Mouse (Mus musculus): Measurements from ENCODE around the gene Pnpla2. TPM values are rescaled to one million over a fixed set of nuclear protein-coding genes. Genes with fewer than 3 reads are reported as not detected.
"Not testable (repeated sequence)": the region's sequence is repeated elsewhere in the genome, so short reads cannot be mapped to it uniquely, and the experiment has no call there.

Gene Pnpla2
- polyA plus RNA-seq, 1 experiment from 2014 or later: 19.2 TPM

- peaks cover 42% of the 10 kb centered on the region for H3K4me1 ChIP-seq (replicated peaks)
- 95% methylated on average over 9 of the region's 9 CpGs for WGBS
- H3K4me3 ChIP-seq (replicated peaks): no peak overlapping the region
- ATAC-seq: no peak
- H3K4me2 ChIP-seq (replicated peaks): no peak overlapping the region
- no peak overlapping the region for H3K27ac ChIP-seq
- peaks cover 11% of the 10 kb centered on the region for H3K36me3 ChIP-seq
- no peaks in the 10 kb centered on the region for H3K27me3 ChIP-seq
- H3K9me3 ChIP-seq: no peaks in the 10 kb centered on the region
- H3K9ac ChIP-seq (replicated peaks): peak overlapping the region; percentile 32; the same call in 1 of the 2 replicates
These were observed 13.5 kb upstream of the Pnpla2 start for GRCm38 (mm10) chr7:141441460-141441859.

- Histone ChIP-seq H3K9ac (replicated peaks) (peak overlapping the region; percentile 57; the same call in 1 of the 2 replicates), H3K4me2 (replicated peaks) (peak overlapping the region; percentile 58), H3K36me3 (peaks cover 11% of the 10 kb centered on the region), H3K9me3 (no peaks in the 10 kb centered on the region), H3K27ac (no peak overlapping the region), H3K4me3 (replicated peaks) (peak overlapping the region; percentile 37; the same call in 1 of the 2 replicates), H3K4me1 (replicated peaks) (peaks cover 36% of the 10 kb centered on the region), H3K27me3 (no peaks in the 10 kb centered on the region)
- ATAC-seq: no peak
- 96% methylated on average over 13 of the region's 13 CpGs for WGBS
These were observed 12.8 kb upstream of the Pnpla2 start for GRCm38 (mm10) chr7:141442199-141442598.

- Histone ChIP-seq H3K27ac (no peak overlapping the region), H3K36me3 (peaks cover 10% of the 10 kb centered on the region), H3K27me3 (no peaks in the 10 kb centered on the region), H3K4me2 (replicated peaks) (peak overlapping the region; percentile 58), H3K4me1 (replicated peaks) (peaks cover 32% of the 10 kb centered on the region), H3K9me3 (no peaks in the 10 kb centered on the region), H3K4me3 (replicated peaks) (peak overlapping the region; percentile 37), H3K9ac (replicated peaks) (peak overlapping the region; percentile 57)
- WGBS: 30% methylated on average over 12 of the region's 12 CpGs
- ATAC-seq: no peak
These were observed 11.7 kb upstream of the Pnpla2 start for GRCm38 (mm10) chr7:141443081-141443821.

GRCm38 (mm10) chr7:141443828-141444237 lies 11.2 kb upstream of the Pnpla2 start, which contains the start of gene Pidd1:
TSS of gene Pidd1 (minus strand) at chr7:141444025.
- Histone ChIP-seq H3K4me3 (replicated peaks) (peak within 1 kb of the TSS; percentile 37), H3K4me1 (replicated peaks) (peaks cover 38% of the 10 kb centered on the region), H3K4me2 (replicated peaks) (peak within 1 kb of the TSS; percentile 58), H3K27ac (no peak within 1 kb of the TSS), H3K9ac (replicated peaks) (peak within 1 kb of the TSS; percentile 57), H3K36me3 (peaks cover 10% of the 10 kb centered on the region), H3K27me3 (no peaks in the 10 kb centered on the region), H3K9me3 (no peaks in the 10 kb centered on the region)
- ATAC-seq: no peak
- under 1% methylated on average over 25 of the region's 25 CpGs for WGBS

GRCm38 (mm10) chr7:141446374-141446773 lies 8.6 kb upstream of the Pnpla2 start:
- H3K4me3 ChIP-seq (replicated peaks); H3K27me3 ChIP-seq; H3K9ac ChIP-seq (replicated peaks); H3K27ac ChIP-seq; ATAC-seq; H3K4me2 ChIP-seq (replicated peaks); H3K9me3 ChIP-seq: not testable (repeated sequence)
- H3K4me1 ChIP-seq (replicated peaks): peaks cover 37% of the 10 kb centered on the region
- H3K36me3 ChIP-seq: peaks cover 30% of the 10 kb centered on the region
- 94% methylated on average over 3 of the region's 3 CpGs for WGBS

- Histone ChIP-seq H3K9me3 (no peaks in the 10 kb centered on the region), H3K27me3 (no peaks in the 10 kb centered on the region), H3K4me1 (replicated peaks) (peaks cover 31% of the 10 kb centered on the region), H3K4me2 (replicated peaks) (peak within 1 kb of the TSS; percentile 83), H3K9ac (replicated peaks) (peak within 1 kb of the TSS; percentile 91), H3K27ac (peak within 1 kb of the TSS; percentile 92), H3K36me3 (peaks cover 40% of the 10 kb centered on the region), H3K4me3 (replicated peaks) (peak within 1 kb of the TSS; percentile 89)
- ATAC-seq: peak; percentile 95
- WGBS: under 1% methylated on average over 63 of the region's 63 CpGs
These were observed 7.6 kb upstream of the Pnpla2 start, which contains the start of gene Rplp2 for GRCm38 (mm10) chr7:141447110-141447991. TSS of gene Rplp2 (plus strand) at chr7:141447370.

- Histone ChIP-seq H3K36me3 (peaks cover 40% of the 10 kb centered on the region), H3K27ac (no peak overlapping the region), H3K4me1 (replicated peaks) (peaks cover 31% of the 10 kb centered on the region), H3K4me2 (replicated peaks) (no peak overlapping the region), H3K9ac (replicated peaks) (no peak overlapping the region), H3K27me3 (no peaks in the 10 kb centered on the region), H3K9me3 (no peaks in the 10 kb centered on the region), H3K4me3 (replicated peaks) (no peak overlapping the region)
- no peak for ATAC-seq
These were observed 3.1 kb upstream of the Pnpla2 start for GRCm38 (mm10) chr7:141451928-141452327.

GRCm38 (mm10) chr7:141453636-141454035 lies 1.4 kb upstream of the Pnpla2 start:
- Histone ChIP-seq H3K9ac (replicated peaks) (no peak overlapping the region), H3K36me3 (peaks cover 38% of the 10 kb centered on the region), H3K27ac (no peak overlapping the region), H3K4me1 (replicated peaks) (peaks cover 24% of the 10 kb centered on the region), H3K4me3 (replicated peaks) (no peak overlapping the region), H3K27me3 (no peaks in the 10 kb centered on the region), H3K9me3 (no peaks in the 10 kb centered on the region), H3K4me2 (replicated peaks) (no peak overlapping the region)
- WGBS: 90% methylated on average over 2 of the region's 2 CpGs
- ATAC-seq: no peak

GRCm38 (mm10) chr7:141455610-141456314 lies 764 bp downstream of the Pnpla2 start:
- H3K27ac ChIP-seq: peak overlapping the region; percentile 68
- H3K4me1 ChIP-seq (replicated peaks): peaks cover 19% of the 10 kb centered on the region
- peak overlapping the region; percentile 89 for H3K4me2 ChIP-seq (replicated peaks)
- peak; percentile 40 for ATAC-seq
- peak overlapping the region; percentile 76 for H3K9ac ChIP-seq (replicated peaks)
- no peaks in the 10 kb centered on the region for H3K9me3 ChIP-seq
- peak overlapping the region; percentile 68 for H3K4me3 ChIP-seq (replicated peaks)
- H3K36me3 ChIP-seq: peaks cover 30% of the 10 kb centered on the region
- H3K27me3 ChIP-seq: peaks cover 20% of the 10 kb centered on the region
- 2% methylated on average over 23 of the region's 23 CpGs for WGBS

GRCm38 (mm10) chr7:141456739-141457138 lies 1.7 kb downstream of the Pnpla2 start:
- Histone ChIP-seq H3K4me1 (replicated peaks) (peaks cover 23% of the 10 kb centered on the region), H3K4me3 (replicated peaks) (no peak overlapping the region), H3K27me3 (peaks cover 30% of the 10 kb centered on the region), H3K9me3 (no peaks in the 10 kb centered on the region), H3K9ac (replicated peaks) (no peak overlapping the region), H3K4me2 (replicated peaks) (no peak overlapping the region), H3K27ac (no peak overlapping the region), H3K36me3 (peaks cover 20% of the 10 kb centered on the region)
- 87% methylated on average over 6 of the region's 6 CpGs for WGBS
- ATAC-seq: no peak

- no peak overlapping the region for H3K27ac ChIP-seq
- H3K9me3 ChIP-seq: no peaks in the 10 kb centered on the region
- peaks cover 27% of the 10 kb centered on the region for H3K4me1 ChIP-seq (replicated peaks)
- no peak overlapping the region for H3K4me3 ChIP-seq (replicated peaks)
- peaks cover 35% of the 10 kb centered on the region for H3K27me3 ChIP-seq
- H3K4me2 ChIP-seq (replicated peaks): no peak overlapping the region
- peaks cover 15% of the 10 kb centered on the region for H3K36me3 ChIP-seq
- WGBS: 93% methylated on average over 14 of the region's 14 CpGs
- ATAC-seq: no peak
- H3K9ac ChIP-seq (replicated peaks): no peak overlapping the region
These were observed 2.2 kb downstream of the Pnpla2 start for GRCm38 (mm10) chr7:141457236-141457635.

Measured in midbrain, embryonic 13.5 days (tissue).